Mouse (Mus musculus): ENCODE results near the gene Fbxo24. TPM values are rescaled to one million over a fixed set of nuclear protein-coding genes. Genes with fewer than 3 reads are reported as not detected.

Gene Fbxo24
- polyA plus RNA-seq, 1 experiment from 2014 or later: 0.18 TPM

DNA sequence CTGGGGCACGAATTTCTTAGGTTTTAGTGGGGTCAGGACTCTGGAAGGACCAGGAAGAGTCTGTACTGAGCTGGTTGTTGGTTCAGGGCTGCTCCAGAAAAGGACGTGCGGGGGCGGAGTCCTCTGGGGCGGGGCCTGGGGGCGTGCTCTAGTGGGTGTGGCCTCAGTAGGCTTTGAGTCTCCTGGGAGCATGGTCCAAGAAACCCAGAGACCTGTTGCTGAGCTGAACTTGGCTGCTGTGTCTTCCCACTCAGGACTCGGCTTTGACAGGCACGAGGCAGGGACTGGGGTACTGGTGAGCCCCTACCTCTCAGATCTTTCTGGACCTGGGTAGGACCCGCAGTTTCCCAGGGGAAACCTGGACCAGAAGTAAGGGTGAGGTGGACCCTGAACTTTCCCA lies 59.1 kb downstream of the Fbxo24 start, which contains the start of gene Tfr2:
Gene Tfr2, plus strand, starts transcription at position 176 of the 400 bp plus-strand sequence.
- peak within 1 kb of the TSS; percentile 67 for H3K9ac ChIP-seq (ENCODE audit: low read depth, low read length)
- peak within 1 kb of the TSS; percentile 95 for H3K4me2 ChIP-seq
- no peaks in the 10 kb centered on the region; the same call in 1 of the 2 replicates for H3K36me3 ChIP-seq (ENCODE audit: control insufficient read depth, insufficient read depth, low read length)
- 13% methylated on average over 9 of the region's 9 CpGs for WGBS
- peak; percentile 82 for ATAC-seq (replicated peaks; ENCODE audit: low FRiP score)
- no peaks in the 10 kb centered on the region for H3K9me3 ChIP-seq (ENCODE audit: control insufficient read depth, low read length)
- H3K4me3 ChIP-seq (ENCODE audit: low read depth, low read length): peak within 1 kb of the TSS; percentile 58
- peak; percentile 84 for DNase-seq (ENCODE audit: low spot score)
- peak within 1 kb of the TSS; percentile 91 for H3K27ac ChIP-seq (ENCODE audit: low read depth, low read length)
- no peaks in the 10 kb centered on the region for H3K27me3 ChIP-seq (replicated peaks; ENCODE audit: control insufficient read depth, insufficient read depth, low read length)
- peaks cover 32% of the 10 kb centered on the region for H3K4me1 ChIP-seq (replicated peaks; ENCODE audit: control insufficient read depth, insufficient read depth, low read length)

DNA sequence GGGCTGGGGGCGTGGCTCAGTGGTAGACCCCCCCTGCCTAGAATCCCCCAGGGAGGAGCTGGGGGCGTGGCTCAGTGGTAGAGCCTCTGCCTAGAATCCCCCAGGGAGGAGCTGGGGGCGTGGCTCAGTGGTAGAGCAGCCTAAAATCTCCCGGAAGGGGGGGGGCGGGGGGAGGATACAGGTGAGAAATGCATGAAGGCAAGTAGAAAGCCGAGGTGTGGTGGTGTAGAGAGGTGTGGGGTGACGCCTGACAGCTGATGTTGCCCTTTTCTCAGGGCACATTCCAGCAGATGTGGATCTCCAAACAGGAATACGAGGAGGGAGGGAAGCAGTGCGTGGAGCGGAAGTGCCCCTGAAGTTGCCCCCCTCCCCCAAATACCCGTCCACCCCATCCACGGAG lies 59.8 kb downstream of the Fbxo24 start:
- H3K4me1 ChIP-seq (replicated peaks; ENCODE audit: control insufficient read depth, insufficient read depth, low read length): peaks cover 25% of the 10 kb centered on the region
- DNase-seq (ENCODE audit: low spot score) (no peak), ATAC-seq (replicated peaks; ENCODE audit: low FRiP score) (no peak)
- 60% methylated on average over 12 of the region's 12 CpGs for WGBS
- H3K36me3 ChIP-seq (ENCODE audit: control insufficient read depth, insufficient read depth, low read length): no peaks in the 10 kb centered on the region
- no peaks in the 10 kb centered on the region for H3K9me3 ChIP-seq (ENCODE audit: control insufficient read depth, low read length)
- H3K27me3 ChIP-seq (replicated peaks; ENCODE audit: control insufficient read depth, insufficient read depth, low read length): no peaks in the 10 kb centered on the region
- H3K9ac ChIP-seq (ENCODE audit: low read depth, low read length): 0 out of 2 replicates have a peak overlapping the region, but pooled peaks have one; percentile 67
- peak overlapping the region; percentile 48; the same call in 1 of the 2 replicates for H3K27ac ChIP-seq (ENCODE audit: low read depth, low read length)
- H3K4me2 ChIP-seq: peak overlapping the region; percentile 95
- peak overlapping the region; percentile 58 for H3K4me3 ChIP-seq (ENCODE audit: low read depth, low read length)

DNA sequence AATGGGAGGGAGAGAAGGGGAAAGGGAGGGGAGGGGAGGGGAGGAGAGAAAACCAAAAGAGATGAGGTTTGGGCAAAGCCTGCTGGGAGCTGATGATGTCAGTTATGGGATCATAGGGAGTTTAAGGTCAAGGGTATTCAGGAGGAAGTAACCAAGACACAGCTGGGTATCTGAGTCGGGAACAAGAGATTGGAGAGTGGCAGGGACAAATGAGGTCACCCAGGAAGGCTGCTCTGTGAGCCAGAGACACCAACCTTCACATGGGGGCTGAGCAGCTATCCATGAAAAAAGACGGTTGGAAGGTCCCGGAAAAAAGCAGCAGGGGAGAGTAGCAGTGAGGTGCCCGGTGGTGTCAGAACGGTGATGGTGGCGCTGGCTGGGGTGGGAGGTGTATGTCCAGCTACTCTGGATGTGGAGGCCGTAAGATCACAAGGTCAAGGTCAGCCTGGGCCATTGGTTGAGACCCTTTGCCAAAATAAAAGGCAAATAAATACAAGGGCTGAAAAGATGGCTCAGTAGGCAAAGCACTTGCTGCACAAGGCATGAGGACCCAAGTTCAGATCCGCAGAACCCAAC lies 60.5 kb downstream of the Fbxo24 start:
- H3K27ac ChIP-seq (ENCODE audit: low read depth, low read length): no peak overlapping the region; the same call in 1 of the 2 replicates
- ATAC-seq (replicated peaks; ENCODE audit: low FRiP score) (no peak), DNase-seq (ENCODE audit: low spot score) (no peak)
- no peaks in the 10 kb centered on the region for H3K27me3 ChIP-seq (replicated peaks; ENCODE audit: control insufficient read depth, insufficient read depth, low read length)
- H3K36me3 ChIP-seq (ENCODE audit: control insufficient read depth, insufficient read depth, low read length): no peaks in the 10 kb centered on the region
- no peak overlapping the region for H3K4me3 ChIP-seq (ENCODE audit: low read depth, low read length)
- no peaks in the 10 kb centered on the region for H3K9me3 ChIP-seq (ENCODE audit: control insufficient read depth, low read length)
- WGBS: 76% methylated on average over 8 of the region's 8 CpGs
- H3K9ac ChIP-seq (ENCODE audit: low read depth, low read length): no peak overlapping the region
- H3K4me2 ChIP-seq: no peak overlapping the region
- H3K4me1 ChIP-seq (replicated peaks; ENCODE audit: control insufficient read depth, insufficient read depth, low read length): peaks cover 25% of the 10 kb centered on the region

DNA sequence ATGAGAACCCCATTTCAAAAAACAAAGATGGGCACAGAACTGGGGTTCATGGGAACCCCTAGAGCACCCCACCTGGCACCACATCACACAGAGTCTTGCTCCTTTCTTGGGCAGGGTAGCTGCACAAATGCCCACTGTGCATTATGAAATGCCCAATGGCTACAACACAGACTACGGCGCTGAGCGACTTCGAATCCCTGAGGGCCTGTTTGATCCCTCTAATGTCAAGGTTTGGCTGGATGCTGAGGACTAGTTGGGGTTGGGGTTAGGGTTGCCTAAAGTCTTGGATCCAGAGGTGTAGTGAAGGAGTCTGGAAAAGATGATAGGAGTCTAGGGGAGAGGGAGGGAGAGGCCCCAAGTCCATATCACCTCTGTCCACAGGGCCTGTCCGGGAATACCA lies 62.4 kb downstream of the Fbxo24 start:
- Histone ChIP-seq H3K27ac (ENCODE audit: low read depth, low read length) (no peak overlapping the region), H3K4me3 (ENCODE audit: low read depth, low read length) (no peak overlapping the region), H3K27me3 (replicated peaks; ENCODE audit: control insufficient read depth, insufficient read depth, low read length) (no peaks in the 10 kb centered on the region), H3K9ac (ENCODE audit: low read depth, low read length) (no peak overlapping the region), H3K4me2 (no peak overlapping the region), H3K9me3 (ENCODE audit: control insufficient read depth, low read length) (no peaks in the 10 kb centered on the region), H3K4me1 (replicated peaks; ENCODE audit: control insufficient read depth, insufficient read depth, low read length) (peaks cover 21% of the 10 kb centered on the region), H3K36me3 (ENCODE audit: control insufficient read depth, insufficient read depth, low read length) (no peaks in the 10 kb centered on the region)
- 88% methylated on average over 5 of the region's 5 CpGs for WGBS
- DNase-seq (ENCODE audit: low spot score) (no peak), ATAC-seq (replicated peaks; ENCODE audit: low FRiP score) (no peak)

DNA sequence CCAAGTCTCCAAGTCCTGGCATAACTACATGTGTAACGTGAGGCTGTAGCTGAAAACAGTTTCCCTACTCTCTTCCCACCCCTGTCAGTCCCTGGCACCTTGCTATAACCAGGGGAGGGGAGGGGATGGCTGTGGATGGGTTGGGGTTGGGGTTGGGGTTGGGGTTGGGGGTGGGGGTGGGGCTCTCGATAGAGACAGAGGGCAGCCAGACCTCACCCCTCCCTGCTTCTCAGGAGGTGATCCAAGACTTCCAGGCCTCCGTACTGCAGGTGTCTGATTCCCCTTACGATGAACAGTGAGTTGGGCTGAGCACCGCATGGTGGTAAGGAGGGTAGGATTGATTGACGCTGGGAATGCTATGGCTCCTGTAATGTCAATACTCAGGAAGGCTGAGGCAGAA lies 63.1 kb downstream of the Fbxo24 start:
- H3K9me3 ChIP-seq (ENCODE audit: control insufficient read depth, low read length): no peaks in the 10 kb centered on the region
- H3K36me3 ChIP-seq (ENCODE audit: control insufficient read depth, insufficient read depth, low read length): no peaks in the 10 kb centered on the region
- H3K4me3 ChIP-seq (ENCODE audit: low read depth, low read length): no peak overlapping the region
- H3K4me1 ChIP-seq (replicated peaks; ENCODE audit: control insufficient read depth, insufficient read depth, low read length): peaks cover 21% of the 10 kb centered on the region
- 75% methylated on average over 6 of the region's 6 CpGs for WGBS
- no peak for DNase-seq (ENCODE audit: low spot score)
- H3K27ac ChIP-seq (ENCODE audit: low read depth, low read length): no peak overlapping the region
- no peaks in the 10 kb centered on the region for H3K27me3 ChIP-seq (replicated peaks; ENCODE audit: control insufficient read depth, insufficient read depth, low read length)
- no peak overlapping the region for H3K9ac ChIP-seq (ENCODE audit: low read depth, low read length)
- H3K4me2 ChIP-seq: no peak overlapping the region
- ATAC-seq (replicated peaks; ENCODE audit: low FRiP score): no peak

DNA sequence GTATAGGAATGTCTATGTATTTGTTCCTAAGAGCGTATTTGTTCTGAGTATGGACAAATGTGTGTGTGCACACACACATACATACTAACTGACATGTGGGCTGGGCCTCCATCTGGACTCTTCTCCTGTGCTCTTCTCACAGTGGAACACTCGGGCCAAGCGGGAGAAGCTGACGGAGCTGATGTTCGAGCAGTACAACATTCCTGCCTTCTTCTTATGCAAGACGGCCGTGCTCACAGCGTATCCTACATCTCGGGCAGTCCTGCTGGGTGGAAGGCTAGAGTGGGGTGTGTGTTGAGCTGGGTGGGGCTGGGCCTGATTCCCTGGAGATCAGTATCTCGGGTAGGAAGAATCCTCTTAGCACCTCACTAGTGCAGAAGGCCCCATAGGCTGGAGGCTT lies 65.8 kb downstream of the Fbxo24 start:
- H3K9ac ChIP-seq (ENCODE audit: low read depth, low read length): no peak overlapping the region
- H3K36me3 ChIP-seq (ENCODE audit: control insufficient read depth, insufficient read depth, low read length): no peaks in the 10 kb centered on the region
- WGBS: 68% methylated on average over 10 of the region's 10 CpGs
- H3K4me2 ChIP-seq: no peak overlapping the region
- peaks cover 3% of the 10 kb centered on the region; the same call in 1 of the 2 replicates for H3K27me3 ChIP-seq (replicated peaks; ENCODE audit: control insufficient read depth, insufficient read depth, low read length)
- ATAC-seq (replicated peaks; ENCODE audit: low FRiP score) (no peak), DNase-seq (ENCODE audit: low spot score) (no peak)
- H3K4me3 ChIP-seq (ENCODE audit: low read depth, low read length): no peak overlapping the region
- H3K9me3 ChIP-seq (ENCODE audit: control insufficient read depth, low read length): no peaks in the 10 kb centered on the region
- no peak overlapping the region for H3K27ac ChIP-seq (ENCODE audit: low read depth, low read length)
- H3K4me1 ChIP-seq (replicated peaks; ENCODE audit: control insufficient read depth, insufficient read depth, low read length): no peaks in the 10 kb centered on the region; the same call in 1 of the 2 replicates

Other genes with a start within 250 kb of the Fbxo24 start
- gene Zan, start 151.9 kb downstream of the Fbxo24 start, polyA plus RNA-seq (2014; fragmentation: Nextera tagmentation; extraction: Ambion mirVana): 0.39 and 0.49 TPM in 2 replicates
- 61.4 and 70.6 TPM in 2 replicates for gene Pop7, start 126.5 kb downstream of the Fbxo24 start, polyA plus RNA-seq (2014; fragmentation: Nextera tagmentation; extraction: Ambion mirVana)
- 7.0 and 9.0 TPM in 2 replicates for gene Gigyf1, start 110.5 kb downstream of the Fbxo24 start, polyA plus RNA-seq (2014; fragmentation: Nextera tagmentation; extraction: Ambion mirVana)
- gene Epo, start 95.8 kb downstream of the Fbxo24 start, polyA plus RNA-seq (2014; fragmentation: Nextera tagmentation; extraction: Ambion mirVana): 4.6 and 7.8 TPM in 2 replicates
- 306 and 319 TPM in 2 replicates for gene Gnb2, start 95.5 kb downstream of the Fbxo24 start, polyA plus RNA-seq (2014; fragmentation: Nextera tagmentation; extraction: Ambion mirVana)
- gene Actl6b, start 75.5 kb downstream of the Fbxo24 start, polyA plus RNA-seq (2014; fragmentation: Nextera tagmentation; extraction: Ambion mirVana): 0.70 and 0.79 TPM in 2 replicates
- 60.5 and 65.4 TPM in 2 replicates for gene Tfr2, start 59.2 kb downstream of the Fbxo24 start, polyA plus RNA-seq (2014; fragmentation: Nextera tagmentation; extraction: Ambion mirVana)
- 58.5 and 59.7 TPM in 2 replicates for gene Mospd3, start 27.9 kb downstream of the Fbxo24 start, polyA plus RNA-seq (2014; fragmentation: Nextera tagmentation; extraction: Ambion mirVana)
- 43.9 and 49.2 TPM in 2 replicates for gene Pcolce, start 15.2 kb downstream of the Fbxo24 start, polyA plus RNA-seq (2014; fragmentation: Nextera tagmentation; extraction: Ambion mirVana)
- 46.6 and 54.5 TPM in 2 replicates for gene Lrch4, start 119 bp upstream of the Fbxo24 start, polyA plus RNA-seq (2014; fragmentation: Nextera tagmentation; extraction: Ambion mirVana)
- gene Gm20605, start 173 bp upstream of the Fbxo24 start, polyA plus RNA-seq (2014; fragmentation: Nextera tagmentation; extraction: Ambion mirVana): 11.6 and 13.2 TPM in 2 replicates
- 7.1 and 11.9 TPM in 2 replicates for gene Sap25, start 12.3 kb upstream of the Fbxo24 start, polyA plus RNA-seq (2014; fragmentation: Nextera tagmentation; extraction: Ambion mirVana)
- gene Irs3, start 16.7 kb upstream of the Fbxo24 start, polyA plus RNA-seq (2014; fragmentation: Nextera tagmentation; extraction: Ambion mirVana): 0.12 and 0.49 TPM in 2 replicates
- 29.3 and 32.4 TPM in 2 replicates for gene Agfg2, start 55.7 kb upstream of the Fbxo24 start, polyA plus RNA-seq (2014; fragmentation: Nextera tagmentation; extraction: Ambion mirVana)
- 0.39 and 0.43 TPM in 2 replicates for gene Nyap1, start 112.6 kb upstream of the Fbxo24 start, polyA plus RNA-seq (2014; fragmentation: Nextera tagmentation; extraction: Ambion mirVana)
- gene Tsc22d4, start 116.7 kb upstream of the Fbxo24 start, polyA plus RNA-seq (2014; fragmentation: Nextera tagmentation; extraction: Ambion mirVana): 129 and 134 TPM in 2 replicates
- 49.4 and 55.0 TPM in 2 replicates for gene Ppp1r35, start 149.8 kb upstream of the Fbxo24 start, polyA plus RNA-seq (2014; fragmentation: Nextera tagmentation; extraction: Ambion mirVana)
- 9.3 and 11.1 TPM in 2 replicates for gene Mepce, start 158.7 kb upstream of the Fbxo24 start, polyA plus RNA-seq (2014; fragmentation: Nextera tagmentation; extraction: Ambion mirVana)
- gene Zcwpw1, start 158.8 kb upstream of the Fbxo24 start, polyA plus RNA-seq (2014; fragmentation: Nextera tagmentation; extraction: Ambion mirVana): 10.2 and 13.1 TPM in 2 replicates
- gene Pilra, start 207.3 kb upstream of the Fbxo24 start, polyA plus RNA-seq (2014; fragmentation: Nextera tagmentation; extraction: Ambion mirVana): 1.3 and 1.5 TPM in 2 replicates
- gene Pilrb1, start 229.1 kb upstream of the Fbxo24 start, polyA plus RNA-seq (2014; fragmentation: Nextera tagmentation; extraction: Ambion mirVana): 1.5 and 1.6 TPM in 2 replicates
- 1.3 and 2.1 TPM in 2 replicates for gene Pilrb2, start 242.8 kb upstream of the Fbxo24 start, polyA plus RNA-seq (2014; fragmentation: Nextera tagmentation; extraction: Ambion mirVana)